Comparison of ENCODE assay signal across 13 mouse cellular contexts in genomic region chr5:127240646-127241045, GRCm38 (mm10). TPM values are rescaled to one million over a fixed set of nuclear protein-coding genes. Genes with fewer than 3 reads are reported as not detected.
DNase-seq lines count a peak whose midpoint lies in the region; ATAC-seq lines count a peak whose summit lies in the region.
"Had no signal": no experiment of that assay in that cellular context is flagged by ENCODE, and none has a peak within 500 bp of the region (broad histone marks: within the 10 kb centered on the region; RNA-seq: fewer than 3 reads in every experiment).

No protein-coding gene starts in this region.

- ATAC-seq in forebrain, embryonic 11.5 days (replicated peaks; ENCODE audit: low FRiP score) = no peak

- peak overlapping the region; percentile 91 for H3K4me2 ChIP-seq in forebrain, embryonic 11.5 days (ENCODE audit: low read depth, low read length, severe bottlenecking)

- H3K27ac ChIP-seq in forebrain, embryonic 11.5 days (ENCODE audit: low read depth, low read length) = no peak overlapping the region
- H3K27ac ChIP-seq in limb, embryonic 10.5 days = peak overlapping the region; percentile 94
- H3K27ac ChIP-seq: kidney, postnatal 0 days had no signal

- no peak overlapping the region; the same call in 1 of the 2 replicates for H3K4me3 ChIP-seq in forebrain, embryonic 11.5 days (ENCODE audit: low read depth, low read length)
- peak overlapping the region; percentile 90 for H3K4me3 ChIP-seq in limb, embryonic 10.5 days

- peaks cover 23% of the 10 kb centered on the region for H3K27me3 ChIP-seq in forebrain, embryonic 11.5 days (ENCODE audit: control insufficient read depth, insufficient read depth, low read length)
- H3K27me3 ChIP-seq in limb, embryonic 10.5 days (ENCODE audit: low read depth, poor library complexity, severe bottlenecking) = no peaks in the 10 kb centered on the region

- WGBS in forebrain, embryonic 11.5 days = 8% methylated on average over 4 of the region's 4 CpGs
- 7% methylated on average over 4 of the region's 4 CpGs for WGBS in limb, embryonic 10.5 days

- H3K9ac ChIP-seq in forebrain, embryonic 11.5 days (ENCODE audit: low read length) = peak overlapping the region; percentile 45; the same call in 1 of the 2 replicates

- DNase-seq in cerebellum, adult 11-12 months = peak; percentile 39
- DNase-seq in cerebellum, adult 8-10 months = no peak
- DNase-seq in forebrain, embryonic 11.5 days (ENCODE audit: low spot score) = no peak
- DNase-seq in limb, embryonic 10.5 days (ENCODE audit: low spot score) = peak; percentile 64
- DNase-seq in neural tube, embryonic 10.5 days (ENCODE audit: extremely low spot score, low spot score) = peak; percentile 42
- no peak for DNase-seq in adrenal gland, postnatal 36 days
- no peak for DNase-seq in adrenal gland, postnatal 25 days
- DNase-seq in ovary, adult 18-20 months (ENCODE audit: low spot score) = no peak
- DNase-seq: cerebellum, adult 18-20 months; heart, postnatal 36 days; lung, postnatal 10 days had no signal

- H3K9me3 ChIP-seq in forebrain, embryonic 11.5 days (ENCODE audit: control insufficient read depth, low read length) = no peaks in the 10 kb centered on the region; the same call in 1 of the 2 replicates
- no peaks in the 10 kb centered on the region; the same call in 1 of the 2 replicates for H3K9me3 ChIP-seq in limb, embryonic 10.5 days (replicated peaks)

- H3K36me3 ChIP-seq in forebrain, embryonic 11.5 days (ENCODE audit: control insufficient read depth, insufficient read depth, low read length) = no peaks in the 10 kb centered on the region
- H3K36me3 ChIP-seq in limb, embryonic 10.5 days = peaks cover 11% of the 10 kb centered on the region; the same call in 1 of the 2 replicates

- H3K4me1 ChIP-seq in forebrain, embryonic 11.5 days (replicated peaks; ENCODE audit: control insufficient read depth, insufficient read depth, low read length) = peaks cover 8% of the 10 kb centered on the region; the same call in 1 of the 2 replicates
- H3K4me1 ChIP-seq in limb, embryonic 10.5 days = peaks cover 68% of the 10 kb centered on the region

RNA-seq across cellular contexts. Expression of gene Tmem132c, which starts 1.0 kb away (rescaled TPM):
- polyA plus RNA-seq in forebrain, embryonic 11.5 days (2014; fragmentation: Nextera tagmentation; extraction: Ambion mirVana) = 21.3 and 26.1 TPM in 2 replicates
- 40.4 and 44.7 TPM in 2 replicates for polyA plus RNA-seq in limb, embryonic 10.5 days (2016; fragmentation: Nextera tagmentation; extraction: Ambion mirVana)
- total RNA-seq in adrenal gland, postnatal 36 days (2021) = under 1 TPM; 0.72 to 0.73 TPM
- 1.3 TPM in 1 of 2 replicates, not detected in the other for total RNA-seq in adrenal gland, postnatal 25 days (2021)
- total RNA-seq: MEL had no signal

Comparison
In these comparisons a context has a peak if more than half of its experiments do, and no peak if none do; other contexts are left out.
1. DNase-seq: peak in cerebellum, adult 11-12 months (single experiment), limb, embryonic 10.5 days (single experiment) and neural tube, embryonic 10.5 days (single experiment); none in cerebellum, adult 8-10 months (single experiment), forebrain, embryonic 11.5 days (single experiment), adrenal gland, postnatal 36 days (0 of 2), adrenal gland, postnatal 25 days (single experiment) and ovary, adult 18-20 months (single experiment).